Mouse (Mus musculus) left cerebral cortex, adult 18-20 months (tissue): Measurements from ENCODE around the gene Mlec. TPM values are rescaled to one million over a fixed set of nuclear protein-coding genes. Genes with fewer than 3 reads are reported as not detected.

Source experiments
- total RNA-seq, 2 experiments: library from RNA; stranded (reverse); gene quantifications; 2 replicates each; pipeline ENCODE4 v1.2.3; 2021

Gene Mlec
- total RNA-seq, 2 experiments from 2014 or later = 88.6 to 93.5 TPM

Other genes with a start within 250 kb of the Mlec start
- under 1 TPM; 0.21 to 0.35 TPM for gene Oasl1, start 234.9 kb downstream of the Mlec start, total RNA-seq
- gene 2210016L21Rik, start 216.0 kb downstream of the Mlec start, total RNA-seq = 100 to 1,000 TPM; 207 to 236 TPM
- not detected for gene Hnf1a, start 187.1 kb downstream of the Mlec start, total RNA-seq
- gene Sppl3, start 147.0 kb downstream of the Mlec start, total RNA-seq = 10 to 100 TPM; 84.8 to 85.4 TPM
- gene Gm10401, start 59.9 kb downstream of the Mlec start, total RNA-seq = not detected
- gene Acads, start 38.8 kb downstream of the Mlec start, total RNA-seq = 1 to 10 TPM; 7.9 to 8.7 TPM
- 10 to 100 TPM; 28.8 to 28.9 TPM for gene Unc119b, start 23.2 kb downstream of the Mlec start, total RNA-seq
- 100 to 1,000 TPM; 288 to 320 TPM for gene Cabp1, start 36.2 kb upstream of the Mlec start, total RNA-seq
- gene Pop5, start 77.7 kb upstream of the Mlec start, total RNA-seq = 100 to 1,000 TPM in 1 of 2 experiments, 10 to 100 TPM in 1; 95.9 to 111 TPM
- 100 to 1,000 TPM; 247 to 256 TPM for gene Rnf10, start 114.7 kb upstream of the Mlec start, total RNA-seq
- gene Coq5, start 121.5 kb upstream of the Mlec start, total RNA-seq = 10 to 100 TPM; 42.1 to 43.2 TPM
- 100 to 1,000 TPM; 631 to 705 TPM for gene Dynll1, start 142.8 kb upstream of the Mlec start, total RNA-seq
- 10 to 100 TPM; 62.9 to 72.1 TPM for gene Srsf9, start 169.0 kb upstream of the Mlec start, total RNA-seq
- 10 to 100 TPM; 18.4 to 20.5 TPM for gene Gatc, start 183.0 kb upstream of the Mlec start, total RNA-seq
- gene Triap1, start 183.0 kb upstream of the Mlec start, total RNA-seq = 10 to 100 TPM; 26.4 to 27.9 TPM
- gene Cox6a1, start 190.8 kb upstream of the Mlec start, total RNA-seq = 100 to 1,000 TPM; 721 to 781 TPM